23 mouse cellular contexts compared by ENCODE assay signal in the genomic region with DNA sequence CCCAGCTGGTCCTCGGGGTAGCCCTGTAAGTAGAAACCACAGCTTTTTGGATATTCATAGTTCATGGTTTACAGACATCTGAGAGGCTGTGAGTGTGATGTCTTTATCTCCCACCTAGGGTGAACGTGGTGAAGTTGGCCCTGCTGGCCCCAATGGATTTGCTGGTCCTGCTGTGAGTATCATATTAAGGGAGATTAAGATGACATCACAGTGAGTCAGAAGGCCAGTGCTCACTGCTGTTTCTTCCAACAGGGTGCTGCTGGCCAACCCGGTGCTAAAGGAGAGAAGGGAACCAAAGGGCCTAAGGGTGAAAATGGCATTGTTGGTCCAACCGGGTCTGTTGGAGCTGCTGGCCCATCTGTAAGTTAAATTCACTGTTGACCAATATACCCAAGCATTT. TPM values are rescaled to one million over a fixed set of nuclear protein-coding genes. Genes with fewer than 3 reads are reported as not detected.
DNase-seq lines count a peak whose midpoint lies in the region; ATAC-seq and TF ChIP-seq lines count a peak whose summit lies in the region.
"Had no signal": no experiment of that assay in that cellular context is flagged by ENCODE, and none has a peak within 500 bp of the region (broad histone marks: within the 10 kb centered on the region; RNA-seq: fewer than 3 reads in every experiment).

No protein-coding gene starts in this region.

- TF ChIP-seq EP300 in stomach, postnatal 0 days (optimal IDR thresholded peaks at IDR 0.05) = no peak

- no peak for TF ChIP-seq CTCF in stomach, postnatal 0 days (IDR thresholded peaks at IDR 0.05; ENCODE audit: low read depth)

- ATAC-seq in embryonic facial prominence, embryonic 14.5 days (ENCODE audit: low read depth) = no peak
- no peak for ATAC-seq in stomach, embryonic 16.5 days (ENCODE audit: insufficient read depth, low FRiP score)
- no peak for ATAC-seq in stomach, postnatal 0 days (ENCODE audit: low FRiP score, low TSS enrichment)
- ATAC-seq in embryonic facial prominence, embryonic 15.5 days (ENCODE audit: insufficient number of reproducible peaks, low FRiP score, low TSS enrichment, low read depth) = no peak
- ATAC-seq in intestine, embryonic 16.5 days = no peak
- ATAC-seq: activated CD4-positive, CD25-positive, alpha-beta regulatory T cell, adult 4 months; forebrain, postnatal 0 days; inflammation-experienced regulatory T-cells, adult 6 months; Patski had no signal

- no peak overlapping the region for H3K9ac ChIP-seq in embryonic facial prominence, embryonic 14.5 days (ENCODE audit: low read depth, low read length)
- H3K9ac ChIP-seq in stomach, embryonic 16.5 days (ENCODE audit: low read length) = no peak overlapping the region
- no peak overlapping the region for H3K9ac ChIP-seq in stomach, postnatal 0 days (ENCODE audit: low read length)
- H3K9ac ChIP-seq in embryonic facial prominence, embryonic 15.5 days = no peak overlapping the region
- H3K9ac ChIP-seq in intestine, embryonic 16.5 days (ENCODE audit: low read depth, low read length) = no peak overlapping the region
- H3K9ac ChIP-seq: embryonic facial prominence, embryonic 13.5 days; forebrain, embryonic 12.5 days; forebrain, postnatal 0 days; heart, embryonic 13.5 days; hindbrain, embryonic 15.5 days had no signal

- WGBS in embryonic facial prominence, embryonic 14.5 days = 73% methylated on average over 4 of the region's 4 CpGs
- 88% methylated on average over 4 of the region's 4 CpGs for WGBS in embryonic facial prominence, embryonic 10.5 days
- 82% methylated on average over 4 of the region's 4 CpGs for WGBS in stomach, embryonic 16.5 days
- 76% methylated on average over 4 of the region's 4 CpGs for WGBS in stomach, postnatal 0 days
- 82% methylated on average over 4 of the region's 4 CpGs for WGBS in embryonic facial prominence, embryonic 15.5 days
- 85% methylated on average over 4 of the region's 4 CpGs for WGBS in intestine, embryonic 16.5 days

- H3K4me2 ChIP-seq in embryonic facial prominence, embryonic 14.5 days (ENCODE audit: low read depth, low read length) = no peak overlapping the region
- no peak overlapping the region for H3K4me2 ChIP-seq in stomach, embryonic 16.5 days (ENCODE audit: low read depth, low read length)
- no peak overlapping the region for H3K4me2 ChIP-seq in stomach, postnatal 0 days (replicated peaks; ENCODE audit: low read depth)
- H3K4me2 ChIP-seq in embryonic facial prominence, embryonic 15.5 days (replicated peaks) = no peak overlapping the region
- H3K4me2 ChIP-seq in intestine, embryonic 16.5 days (ENCODE audit: low read depth, low read length) = no peak overlapping the region
- H3K4me2 ChIP-seq: embryonic facial prominence, embryonic 13.5 days; forebrain, embryonic 12.5 days; heart, embryonic 13.5 days; hindbrain, embryonic 15.5 days had no signal

- H3K4me1 ChIP-seq in embryonic facial prominence, embryonic 14.5 days (ENCODE audit: control insufficient read depth, insufficient read depth, low read length) = no peaks in the 10 kb centered on the region
- H3K4me1 ChIP-seq in embryonic facial prominence, embryonic 10.5 days = no peaks in the 10 kb centered on the region
- no peaks in the 10 kb centered on the region for H3K4me1 ChIP-seq in stomach, embryonic 16.5 days (ENCODE audit: control insufficient read depth, insufficient read depth, low read length)
- H3K4me1 ChIP-seq in stomach, postnatal 0 days (replicated peaks; ENCODE audit: control insufficient read depth, insufficient read depth) = no peaks in the 10 kb centered on the region
- H3K4me1 ChIP-seq in embryonic facial prominence, embryonic 15.5 days = no peaks in the 10 kb centered on the region
- H3K4me1 ChIP-seq in intestine, embryonic 16.5 days (ENCODE audit: control insufficient read depth, insufficient read depth, low read length) = no peaks in the 10 kb centered on the region
- H3K4me1 ChIP-seq: embryonic facial prominence, embryonic 13.5 days; forebrain, embryonic 12.5 days; heart, embryonic 13.5 days; hindbrain, embryonic 15.5 days had no signal

- no peaks in the 10 kb centered on the region for H3K9me3 ChIP-seq in embryonic facial prominence, embryonic 14.5 days (ENCODE audit: control insufficient read depth, low read length)
- no peaks in the 10 kb centered on the region for H3K9me3 ChIP-seq in embryonic facial prominence, embryonic 10.5 days
- H3K9me3 ChIP-seq in stomach, embryonic 16.5 days (replicated peaks; ENCODE audit: control insufficient read depth, low read length) = no peaks in the 10 kb centered on the region
- H3K9me3 ChIP-seq in stomach, postnatal 0 days (ENCODE audit: control insufficient read depth, low read length) = no peaks in the 10 kb centered on the region
- no peaks in the 10 kb centered on the region for H3K9me3 ChIP-seq in embryonic facial prominence, embryonic 15.5 days (replicated peaks)
- no peaks in the 10 kb centered on the region for H3K9me3 ChIP-seq in intestine, embryonic 16.5 days (ENCODE audit: control insufficient read depth, low read length)
- H3K9me3 ChIP-seq: embryonic facial prominence, embryonic 13.5 days; forebrain, embryonic 12.5 days; heart, embryonic 13.5 days; hindbrain, embryonic 15.5 days had no signal

- H3K4me3 ChIP-seq in embryonic facial prominence, embryonic 14.5 days (ENCODE audit: low read depth, low read length) = no peak overlapping the region
- H3K4me3 ChIP-seq in embryonic facial prominence, embryonic 10.5 days = no peak overlapping the region
- H3K4me3 ChIP-seq in stomach, embryonic 16.5 days (replicated peaks; ENCODE audit: low read length) = no peak overlapping the region
- H3K4me3 ChIP-seq in stomach, postnatal 0 days (ENCODE audit: low read depth, low read length) = no peak overlapping the region
- H3K4me3 ChIP-seq in embryonic facial prominence, embryonic 15.5 days (replicated peaks) = no peak overlapping the region
- H3K4me3 ChIP-seq in intestine, embryonic 16.5 days (ENCODE audit: low read length) = no peak overlapping the region
- H3K4me3 ChIP-seq: embryonic facial prominence, embryonic 13.5 days; forebrain, embryonic 12.5 days; heart, embryonic 13.5 days; hindbrain, embryonic 15.5 days had no signal

- peak overlapping the region; percentile 28; the same call in 1 of the 2 replicates for H3K27ac ChIP-seq in embryonic facial prominence, embryonic 14.5 days (replicated peaks; ENCODE audit: low read depth, low read length)
- no peak overlapping the region for H3K27ac ChIP-seq in embryonic facial prominence, embryonic 10.5 days (replicated peaks)
- 0 out of 2 replicates have a peak overlapping the region, but pooled peaks have one; percentile 10 for H3K27ac ChIP-seq in stomach, embryonic 16.5 days (ENCODE audit: low read length)
- no peak overlapping the region for H3K27ac ChIP-seq in stomach, postnatal 0 days (replicated peaks)
- peak overlapping the region; percentile 28; the same call in 1 of the 2 replicates for H3K27ac ChIP-seq in embryonic facial prominence, embryonic 15.5 days (replicated peaks)
- no peak overlapping the region for H3K27ac ChIP-seq in intestine, embryonic 16.5 days (ENCODE audit: low read length)
- H3K27ac ChIP-seq: embryonic facial prominence, embryonic 13.5 days; forebrain, embryonic 12.5 days; heart, embryonic 13.5 days; hindbrain, embryonic 15.5 days had no signal

- H3K27me3 ChIP-seq in embryonic facial prominence, embryonic 14.5 days (replicated peaks; ENCODE audit: control insufficient read depth, insufficient read depth, low read length) = no peaks in the 10 kb centered on the region
- H3K27me3 ChIP-seq in embryonic facial prominence, embryonic 10.5 days (replicated peaks; ENCODE audit: low read depth, poor library complexity, severe bottlenecking) = no peaks in the 10 kb centered on the region
- no peaks in the 10 kb centered on the region for H3K27me3 ChIP-seq in stomach, embryonic 16.5 days (ENCODE audit: control insufficient read depth, insufficient read depth, low read length)
- H3K27me3 ChIP-seq in stomach, postnatal 0 days (ENCODE audit: control insufficient read depth, insufficient read depth, low read length) = no peaks in the 10 kb centered on the region
- H3K27me3 ChIP-seq in embryonic facial prominence, embryonic 15.5 days = no peaks in the 10 kb centered on the region
- H3K27me3 ChIP-seq in intestine, embryonic 16.5 days (replicated peaks; ENCODE audit: control insufficient read depth, insufficient read depth, low read length) = no peaks in the 10 kb centered on the region
- H3K27me3 ChIP-seq: embryonic facial prominence, embryonic 13.5 days; forebrain, embryonic 12.5 days; heart, embryonic 13.5 days; hindbrain, embryonic 15.5 days; Patski had no signal

- DNase-seq in embryonic facial prominence, embryonic 14.5 days (ENCODE audit: low spot score) = no peak
- no peak for DNase-seq in embryonic facial prominence, embryonic 10.5 days (ENCODE audit: low spot score)
- no peak for DNase-seq in stomach, postnatal 0 days (ENCODE audit: low spot score)
- DNase-seq in frontal cortex, postnatal 36 days (ENCODE audit: low spot score in 2 of 2) = no peak
- DNase-seq: B cell, adult 2 months; cerebellum, adult 11-12 months; cerebellum, adult 9-10 months; cerebellum, postnatal 25 days; forebrain, postnatal 0 days; gastrocnemius, postnatal 10 days; heart, postnatal 36 days; kidney, adult 11 months; kidney, adult 9 months had no signal

- H3K36me3 ChIP-seq in embryonic facial prominence, embryonic 14.5 days (ENCODE audit: control insufficient read depth, insufficient read depth, low read length) = peaks cover 95% of the 10 kb centered on the region
- peaks cover 97% of the 10 kb centered on the region for H3K36me3 ChIP-seq in embryonic facial prominence, embryonic 10.5 days (replicated peaks)
- peaks cover 4% of the 10 kb centered on the region; the same call in 1 of the 2 replicates for H3K36me3 ChIP-seq in stomach, embryonic 16.5 days (ENCODE audit: control insufficient read depth, insufficient read depth, low read length)
- peaks cover 3% of the 10 kb centered on the region; the same call in 1 of the 2 replicates for H3K36me3 ChIP-seq in stomach, postnatal 0 days (ENCODE audit: control insufficient read depth, insufficient read depth, low read length)
- H3K36me3 ChIP-seq in embryonic facial prominence, embryonic 15.5 days = peaks cover 79% of the 10 kb centered on the region
- H3K36me3 ChIP-seq in intestine, embryonic 16.5 days (ENCODE audit: control insufficient read depth, insufficient read depth, low read length) = no peaks in the 10 kb centered on the region; the same call in 1 of the 2 replicates
- H3K36me3 ChIP-seq: forebrain, embryonic 12.5 days; hindbrain, embryonic 15.5 days had no signal

RNA-seq across cellular contexts. Expression of gene Col1a2, which starts 26.4 kb away (rescaled TPM):
- 2,526 and 3,098 TPM in 2 replicates for polyA plus RNA-seq in embryonic facial prominence, embryonic 14.5 days (2014; fragmentation: Nextera tagmentation; extraction: Ambion mirVana)
- polyA plus RNA-seq in embryonic facial prominence, embryonic 10.5 days (2016; fragmentation: Nextera tagmentation; extraction: Ambion mirVana) = 117 and 176 TPM in 2 replicates
- polyA plus RNA-seq in stomach, embryonic 16.5 days (2015; fragmentation: Nextera tagmentation; extraction: Ambion mirVana) = 1,169 and 1,212 TPM in 2 replicates
- 488 and 504 TPM in 2 replicates for polyA plus RNA-seq in stomach, postnatal 0 days (2015; fragmentation: Nextera tagmentation; extraction: Ambion mirVana)
- polyA plus RNA-seq in embryonic facial prominence, embryonic 15.5 days (2015; fragmentation: Nextera tagmentation; extraction: Ambion mirVana) = 2,269 and 2,307 TPM in 2 replicates
- 449 and 476 TPM in 2 replicates for polyA plus RNA-seq in intestine, embryonic 16.5 days (2015; fragmentation: Nextera tagmentation; extraction: Ambion mirVana)
- polyA plus RNA-seq: activated CD4-positive, CD25-positive, alpha-beta regulatory T cell, adult 4 months had no signal

Comparison
In these comparisons a context has a peak if more than half of its experiments do, and no peak if none do; other contexts are left out.
1. H3K27ac ChIP-seq: peak in embryonic facial prominence, embryonic 14.5 days (single experiment), stomach, embryonic 16.5 days (single experiment) and embryonic facial prominence, embryonic 15.5 days (single experiment); none in embryonic facial prominence, embryonic 10.5 days (single experiment), stomach, postnatal 0 days (single experiment) and intestine, embryonic 16.5 days (single experiment).